Mouse (Mus musculus): ENCODE results near the gene Rbm34. TPM values are rescaled to one million over a fixed set of nuclear protein-coding genes. Genes with fewer than 3 reads are reported as not detected.

The Rbm34 gene
- total and polyA plus RNA-seq, 3 experiments: 25.9 TPM; not detected in 1

- H3K27me3 ChIP-seq (ENCODE audit: control insufficient read depth in 1 of 2, insufficient read depth in 2 of 2, low read length in 2 of 2): no peaks in the 10 kb centered on the region
- H3K36me3 ChIP-seq (ENCODE audit: control insufficient read depth in 1 of 2, insufficient read depth in 2 of 2, low read length in 2 of 2): peaks cover 8 to 9% of the 10 kb centered on the region in 2 experiments
- peaks cover 4 to 6% of the 10 kb centered on the region in 2 experiments; a peak in 3 of 4 replicates for H3K4me1 ChIP-seq (ENCODE audit: control insufficient read depth in 1 of 2, insufficient read depth in 2 of 2, low read length in 2 of 2)
- no peak overlapping the region for H3K27ac ChIP-seq (ENCODE audit: control insufficient read depth, low read depth, low read length)
- H3K9me3 ChIP-seq (replicated peaks; ENCODE audit: insufficient read depth, low read length): no peaks in the 10 kb centered on the region
- peaks cover 24% of the 10 kb centered on the region for H3K79me2 ChIP-seq (ENCODE audit: control insufficient read depth, insufficient read depth, low read length, poor library complexity)
- DNase-seq (ENCODE audit: low read depth, low spot score): no peak
- no peak for TF ChIP-seq USF1 (IDR thresholded peaks at IDR 0.05; ENCODE audit: low read depth, low read length)
- TF ChIP-seq ZC3H11A (IDR thresholded peaks at IDR 0.05; ENCODE audit: low read depth, low read length): no peak
- TF ChIP-seq POLR2AphosphoS5 (IDR thresholded peaks at IDR 0.05; ENCODE audit: borderline replicate concordance, low read depth, low read length): no peak
- no peak for TF ChIP-seq UBTF (IDR thresholded peaks at IDR 0.05; ENCODE audit: borderline replicate concordance, insufficient read depth, low read depth, low read length)
- TF ChIP-seq RCOR1 (IDR thresholded peaks at IDR 0.05; ENCODE audit: low read depth, low read length): no peak
- no peak for TF ChIP-seq ZKSCAN1 (IDR thresholded peaks at IDR 0.05; ENCODE audit: low read depth, low read length)
- TF ChIP-seq NELFE (IDR thresholded peaks at IDR 0.05; ENCODE audit: low read depth, low read length): no peak
- no peak for TF ChIP-seq TAL1 (IDR thresholded peaks at IDR 0.05; ENCODE audit: low read length)
- no peak for TF ChIP-seq ELF1 (IDR thresholded peaks at IDR 0.05; ENCODE audit: low read depth, low read length)
- TF ChIP-seq GABPA (IDR thresholded peaks at IDR 0.05; ENCODE audit: low read depth, low read length): no peak
- no peak for TF ChIP-seq ZMIZ1 (IDR thresholded peaks at IDR 0.05; ENCODE audit: low read depth, low read length)
- no peak overlapping the region for H3K4me3 ChIP-seq (ENCODE audit: control insufficient read depth in 1 of 2, insufficient read depth in 1 of 2, low read depth in 2 of 2, low read length in 2 of 2)
- no peak overlapping the region for H3K9ac ChIP-seq (ENCODE audit: control insufficient read depth, low read depth, low read length, poor library complexity, severe bottlenecking)
Measured at GRCm38 (mm10) chr8:126968107-126968506, 2.8 kb downstream of the Rbm34 start.

DNA sequence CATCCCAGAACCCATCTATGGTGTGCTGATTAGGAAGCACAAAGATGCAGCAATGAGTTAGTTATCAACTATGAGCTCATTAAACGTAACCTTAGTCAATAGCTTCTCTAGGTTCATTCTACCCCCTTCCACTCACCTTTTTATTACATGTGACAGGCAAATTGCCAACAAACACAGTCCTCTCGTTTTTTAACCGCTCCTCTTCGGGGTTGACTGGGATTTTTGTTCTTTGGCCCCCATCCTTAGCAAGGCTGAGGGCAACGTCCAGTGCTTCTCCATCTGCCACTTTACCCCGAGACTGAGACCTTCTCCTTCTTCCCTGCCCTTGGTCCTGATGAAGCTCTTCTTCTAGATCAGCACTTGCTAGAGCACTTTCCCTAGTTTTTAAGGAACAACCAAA lies 5.6 kb downstream of the Rbm34 start:
- Histone ChIP-seq H3K36me3 (ENCODE audit: control insufficient read depth in 1 of 2, insufficient read depth in 2 of 2, low read length in 2 of 2) (peaks cover 6 to 17% of the 10 kb centered on the region in 2 experiments), H3K27me3 (ENCODE audit: control insufficient read depth in 1 of 2, insufficient read depth in 2 of 2, low read length in 2 of 2) (no peaks in the 10 kb centered on the region), H3K27ac (ENCODE audit: control insufficient read depth, low read depth, low read length) (no peak overlapping the region), H3K79me2 (ENCODE audit: control insufficient read depth, insufficient read depth, low read length, poor library complexity) (peaks cover 19% of the 10 kb centered on the region), H3K4me1 (ENCODE audit: control insufficient read depth in 1 of 2, insufficient read depth in 2 of 2, low read length in 2 of 2) (peaks cover 3 to 4% of the 10 kb centered on the region in 2 experiments; a peak in 3 of 4 replicates), H3K4me3 (ENCODE audit: control insufficient read depth in 1 of 2, insufficient read depth in 1 of 2, low read depth in 2 of 2, low read length in 2 of 2) (no peak overlapping the region), H3K9me3 (replicated peaks; ENCODE audit: insufficient read depth, low read length) (no peaks in the 10 kb centered on the region), H3K9ac (ENCODE audit: control insufficient read depth, low read depth, low read length, poor library complexity, severe bottlenecking) (no peak overlapping the region)
- no peak for DNase-seq (ENCODE audit: low read depth, low spot score)
- TF ChIP-seq POLR2AphosphoS2 (IDR thresholded peaks at IDR 0.05; ENCODE audit: low read length) (no peak), TBP (IDR thresholded peaks at IDR 0.05; ENCODE audit: low read depth, low read length) (no peak), USF2 (IDR thresholded peaks at IDR 0.05; ENCODE audit: borderline replicate concordance in 1 of 2, insufficient read depth in 1 of 2, low read depth in 1 of 2, low read length in 2 of 2) (no peak)

DNA sequence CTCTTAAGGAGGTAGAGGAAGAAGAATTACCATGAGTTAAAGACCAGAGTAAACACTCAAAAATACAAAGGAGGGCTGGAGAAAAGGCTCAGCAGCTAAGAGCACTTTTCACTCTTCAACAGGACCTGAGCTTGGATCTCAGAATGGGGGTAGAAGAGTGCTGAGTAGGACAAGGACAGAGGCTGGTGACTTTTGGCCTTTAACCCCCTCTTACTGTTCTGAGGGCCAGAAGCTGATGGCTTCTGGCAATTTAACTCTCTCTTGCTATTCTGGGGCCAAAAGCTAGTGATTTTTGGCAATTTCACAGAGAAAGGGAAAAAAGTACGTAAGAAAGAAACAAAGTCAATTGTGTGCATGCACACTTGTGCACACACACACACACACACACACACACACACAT lies 8.0 kb downstream of the Rbm34 start:
- Histone ChIP-seq H3K36me3 (ENCODE audit: control insufficient read depth in 1 of 2, insufficient read depth in 2 of 2, low read length in 2 of 2) (peaks cover 0 to 24% of the 10 kb centered on the region in 2 experiments; a peak in 2 of 4 replicates), H3K4me1 (ENCODE audit: control insufficient read depth in 1 of 2, insufficient read depth in 2 of 2, low read length in 2 of 2) (no peaks in the 10 kb centered on the region), H3K27me3 (ENCODE audit: control insufficient read depth in 1 of 2, insufficient read depth in 2 of 2, low read length in 2 of 2) (no peaks in the 10 kb centered on the region), H3K27ac (ENCODE audit: control insufficient read depth, low read depth, low read length) (no peak overlapping the region), H3K79me2 (ENCODE audit: control insufficient read depth, insufficient read depth, low read length, poor library complexity) (0 out of 2 replicates have a peak, but pooled peaks cover 5% of the 10 kb centered on the region), H3K9ac (ENCODE audit: control insufficient read depth, low read depth, low read length, poor library complexity, severe bottlenecking) (no peak overlapping the region), H3K9me3 (replicated peaks; ENCODE audit: insufficient read depth, low read length) (no peaks in the 10 kb centered on the region), H3K4me3 (ENCODE audit: control insufficient read depth in 1 of 2, insufficient read depth in 1 of 2, low read depth in 2 of 2, low read length in 2 of 2) (no peak overlapping the region)
- no peak for TF ChIP-seq NELFE (IDR thresholded peaks at IDR 0.05; ENCODE audit: low read depth, low read length)
- no peak for TF ChIP-seq MYC (IDR thresholded peaks at IDR 0.05; ENCODE audit: low read depth, low read length)
- no peak for TF ChIP-seq GABPA (IDR thresholded peaks at IDR 0.05; ENCODE audit: low read depth, low read length)
- no peak for TF ChIP-seq MAZ (IDR thresholded peaks at IDR 0.05; ENCODE audit: low read depth, low read length)
- TF ChIP-seq MXI1 (IDR thresholded peaks at IDR 0.05; ENCODE audit: low read depth, low read length): no peak
- no peak for TF ChIP-seq MYB (IDR thresholded peaks at IDR 0.05; ENCODE audit: low read depth, low read length)
- no peak for TF ChIP-seq POLR2AphosphoS5 (IDR thresholded peaks at IDR 0.05; ENCODE audit: borderline replicate concordance, low read depth, low read length)
- TF ChIP-seq BHLHE40 (IDR thresholded peaks at IDR 0.05; ENCODE audit: borderline replicate concordance, low read depth, low read length): no peak
- TF ChIP-seq NRF1 (IDR thresholded peaks at IDR 0.05; ENCODE audit: insufficient read depth, low read depth, low read length, poor library complexity, severe bottlenecking): no peak
- no peak for TF ChIP-seq CTCF (IDR thresholded peaks at IDR 0.05 in 2 of 3, conservative IDR thresholded peaks at IDR 0.05 in 1 of 3; ENCODE audit: control insufficient read depth in 1 of 3, insufficient read depth in 1 of 3, low read depth in 2 of 3, low read length in 3 of 3, poor library complexity in 1 of 3, severe bottlenecking in 1 of 3)
- TF ChIP-seq UBTF (IDR thresholded peaks at IDR 0.05; ENCODE audit: borderline replicate concordance, insufficient read depth, low read depth, low read length): no peak
- DNase-seq (ENCODE audit: low read depth, low spot score): no peak
